Mouse (Mus musculus) stomach, embryonic 15.5 days (tissue): Measurements from ENCODE around the gene Larp1b. TPM values are rescaled to one million over a fixed set of nuclear protein-coding genes. Genes with fewer than 3 reads are reported as not detected.

ENCODE experiments used
- ATAC-seq: fragments of 200-750 bp; cut with Nextera tagmentation; 2 replicates; pipeline ENCODE4 v1.8.0; 2017; ENCODE audit warnings: low read depth, moderate number of reproducible peaks, moderate TSS enrichment; ENCODE audit not compliant: insufficient read depth, low FRiP score
- H3K27ac ChIP-seq: fragments of 300-500 bp; sonication (generic); 2 replicates; pipeline ENCODE4 v1.5.1; 2015; ENCODE audit warnings: mild to moderate bottlenecking, inconsistent platforms
- H3K27me3 ChIP-seq: fragments of 300-500 bp; sonication (generic); replicated peaks from 2 replicates; pipeline ENCODE4 v1.6.1; 2015; ENCODE audit warnings: inconsistent platforms
- H3K36me3 ChIP-seq: fragments of 300-500 bp; sonication (generic); 2 replicates; pipeline ENCODE4 v1.6.1; 2015; ENCODE audit warnings: inconsistent platforms
- H3K4me1 ChIP-seq: fragments of 300-500 bp; sonication (generic); 2 replicates; pipeline ENCODE4 v1.6.1; 2015; ENCODE audit warnings: inconsistent platforms
- H3K4me2 ChIP-seq: fragments of 300-500 bp; sonication (generic); 2 replicates; pipeline ENCODE4 v1.6.1; 2015; ENCODE audit warnings: mild to moderate bottlenecking, inconsistent platforms
- H3K4me3 ChIP-seq: fragments of 300-500 bp; sonication (generic); replicated peaks from 2 replicates; pipeline ENCODE4 v1.5.1; 2015; ENCODE audit warnings: inconsistent platforms
- H3K9ac ChIP-seq: fragments of 300-500 bp; sonication (generic); 2 replicates; pipeline ENCODE4 v1.6.1; 2015; ENCODE audit warnings: inconsistent platforms
- H3K9me3 ChIP-seq: fragments of 300-500 bp; sonication (generic); 2 replicates; pipeline ENCODE4 v1.6.1; 2016; ENCODE audit warnings: inconsistent platforms
- WGBS: fragments of 180-500 bp; shearing (Covaris S2); methylation state at CpG from one replicate; pipeline ENCODE4 v1.1.7; 2015; 5-methylcytosine and 5-hydroxymethylcytosine counted together
- polyA plus RNA-seq: library from polyadenylated mRNA; unstranded; fragments of >200 nt; fragmentation: Nextera tagmentation; extraction: Ambion mirVana; gene quantifications from 2 replicates; pipeline ENCODE4 v1.2.1, GENCODE M21; 2015

Larp1b gene
- polyA plus RNA-seq, 1 experiment from 2014 or later: 10.1 TPM

DNA sequence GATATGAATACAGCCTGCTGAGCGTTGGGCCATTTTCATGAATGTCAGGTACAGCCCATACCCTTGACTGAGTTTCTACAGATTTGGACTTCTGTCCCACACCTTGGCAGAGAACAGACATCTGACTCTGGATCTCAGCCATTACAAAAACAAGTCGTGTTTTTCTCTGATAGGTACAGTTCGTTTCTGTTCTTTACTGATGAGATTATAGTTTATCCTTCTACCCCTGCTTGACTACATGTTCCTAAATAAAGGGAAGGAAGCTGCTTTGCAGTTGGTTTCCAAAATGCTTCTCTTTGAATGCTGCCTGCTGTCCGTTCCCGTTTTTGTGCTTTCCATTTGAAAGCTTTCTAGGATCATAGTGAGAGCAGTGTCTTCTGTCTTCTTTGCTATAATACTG is 37.9 kb downstream of the Larp1b start:
- H3K4me2 ChIP-seq: no peak overlapping the region
- no peaks in the 10 kb centered on the region for H3K9me3 ChIP-seq
- no peak overlapping the region for H3K27ac ChIP-seq
- no peaks in the 10 kb centered on the region for H3K4me1 ChIP-seq
- no peak overlapping the region for H3K9ac ChIP-seq
- ATAC-seq: no peak
- 80% methylated on average over 5 of the region's 5 CpGs for WGBS
- no peaks in the 10 kb centered on the region for H3K27me3 ChIP-seq
- H3K36me3 ChIP-seq: no peaks in the 10 kb centered on the region
- no peak overlapping the region for H3K4me3 ChIP-seq

DNA sequence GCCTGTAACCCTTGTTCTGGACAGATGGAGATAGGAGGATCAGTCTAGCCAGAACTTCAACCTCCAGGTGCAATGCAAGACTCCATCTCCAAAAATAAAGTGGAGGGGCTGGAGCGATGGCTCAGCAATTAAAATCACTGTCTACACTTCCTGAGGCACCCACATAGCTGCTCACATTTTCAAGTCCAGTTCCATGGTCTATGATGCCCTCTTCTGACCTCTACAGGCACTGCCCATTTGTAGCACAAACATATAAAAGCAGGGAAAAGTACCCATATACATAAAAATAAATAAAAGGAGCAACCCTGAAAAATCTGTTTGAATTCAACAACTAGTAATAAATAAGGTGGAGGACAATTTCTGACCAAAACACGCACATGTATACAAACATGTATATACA is 39.1 kb downstream of the Larp1b start:
- Histone ChIP-seq H3K4me1 (no peaks in the 10 kb centered on the region), H3K36me3 (no peaks in the 10 kb centered on the region), H3K4me3 (no peak overlapping the region), H3K9me3 (no peaks in the 10 kb centered on the region), H3K27me3 (no peaks in the 10 kb centered on the region), H3K4me2 (no peak overlapping the region), H3K9ac (no peak overlapping the region), H3K27ac (no peak overlapping the region)
- WGBS: 60% methylated on average over 2 of the region's 2 CpGs
- no peak for ATAC-seq

DNA sequence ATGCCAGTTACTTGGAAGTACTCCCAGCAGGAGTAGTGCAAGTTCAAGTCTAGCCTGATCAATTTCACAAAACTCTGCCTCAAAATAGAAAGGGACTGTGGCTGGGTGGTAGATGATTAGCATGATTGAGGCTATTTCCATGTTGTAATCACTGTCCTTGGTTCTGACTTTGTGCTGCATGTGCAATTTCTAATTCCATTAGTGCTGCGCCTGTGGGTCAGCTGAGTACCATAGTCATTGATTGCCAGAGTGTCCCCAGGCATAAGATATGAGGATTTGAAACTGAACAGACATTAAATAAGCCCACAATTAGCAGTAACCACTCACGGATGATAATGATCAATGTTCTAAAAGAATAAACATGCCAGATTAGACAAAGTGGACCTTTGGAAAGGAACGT is 41.9 kb downstream of the Larp1b start:
- Histone ChIP-seq H3K27ac (no peak overlapping the region), H3K4me3 (no peak overlapping the region), H3K4me2 (no peak overlapping the region), H3K27me3 (no peaks in the 10 kb centered on the region), H3K4me1 (no peaks in the 10 kb centered on the region), H3K9me3 (no peaks in the 10 kb centered on the region), H3K9ac (no peak overlapping the region), H3K36me3 (no peaks in the 10 kb centered on the region)
- ATAC-seq: no peak
- WGBS: 34% methylated on average over 3 of the region's 3 CpGs

DNA sequence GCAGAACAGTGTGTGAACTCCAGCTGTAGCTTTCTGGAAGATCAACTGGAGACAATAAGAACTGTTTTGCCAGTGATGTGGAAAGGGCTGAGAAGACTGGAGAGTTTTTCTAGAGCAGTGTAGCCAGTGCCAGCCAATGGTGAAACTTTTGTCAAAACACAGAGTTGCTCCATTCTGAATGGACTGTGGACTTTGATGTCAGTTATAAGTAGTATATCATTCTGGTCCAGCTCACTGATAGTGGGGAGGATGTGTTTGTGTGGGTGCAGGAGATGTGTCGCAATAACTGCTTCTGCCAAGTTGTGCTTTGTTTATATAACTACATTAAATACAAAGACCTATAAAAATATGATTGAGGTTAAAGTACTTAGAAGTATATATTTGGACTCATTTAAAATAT is 45.5 kb downstream of the Larp1b start:
- H3K4me2 ChIP-seq: no peak overlapping the region
- no peaks in the 10 kb centered on the region for H3K4me1 ChIP-seq
- H3K9me3 ChIP-seq: no peaks in the 10 kb centered on the region
- H3K4me3 ChIP-seq: no peak overlapping the region
- no peak overlapping the region for H3K27ac ChIP-seq
- H3K27me3 ChIP-seq: no peaks in the 10 kb centered on the region
- no peak for ATAC-seq
- H3K36me3 ChIP-seq: no peaks in the 10 kb centered on the region
- H3K9ac ChIP-seq: no peak overlapping the region
- 54% methylated on average over 1 of the region's 1 CpGs for WGBS

DNA sequence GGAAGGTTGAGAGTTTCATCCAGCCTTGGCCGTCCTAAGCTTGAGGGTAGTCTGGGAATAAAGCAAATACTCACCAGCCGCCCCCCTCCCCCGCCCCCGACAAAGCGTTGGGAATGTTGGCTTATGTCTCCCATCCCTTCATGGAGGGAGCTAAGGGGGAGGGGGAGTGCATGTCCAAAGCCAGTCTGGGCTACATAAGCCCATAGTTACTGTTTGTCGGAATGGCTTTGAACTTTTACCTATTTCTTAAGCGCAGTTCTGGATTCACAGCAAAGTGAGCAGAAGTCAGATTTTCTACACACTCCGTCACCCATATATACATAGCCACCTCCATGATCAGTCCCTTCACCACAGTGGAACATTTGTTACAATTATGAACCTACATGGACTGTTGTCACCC is 59.7 kb downstream of the Larp1b start:
- Histone ChIP-seq H3K4me2 (no peak overlapping the region), H3K4me1 (no peaks in the 10 kb centered on the region), H3K36me3 (no peaks in the 10 kb centered on the region), H3K9me3 (no peaks in the 10 kb centered on the region), H3K4me3 (no peak overlapping the region), H3K27ac (no peak overlapping the region), H3K27me3 (no peaks in the 10 kb centered on the region), H3K9ac (no peak overlapping the region)
- WGBS: 77% methylated on average over 8 of the region's 8 CpGs
- no peak for ATAC-seq

DNA sequence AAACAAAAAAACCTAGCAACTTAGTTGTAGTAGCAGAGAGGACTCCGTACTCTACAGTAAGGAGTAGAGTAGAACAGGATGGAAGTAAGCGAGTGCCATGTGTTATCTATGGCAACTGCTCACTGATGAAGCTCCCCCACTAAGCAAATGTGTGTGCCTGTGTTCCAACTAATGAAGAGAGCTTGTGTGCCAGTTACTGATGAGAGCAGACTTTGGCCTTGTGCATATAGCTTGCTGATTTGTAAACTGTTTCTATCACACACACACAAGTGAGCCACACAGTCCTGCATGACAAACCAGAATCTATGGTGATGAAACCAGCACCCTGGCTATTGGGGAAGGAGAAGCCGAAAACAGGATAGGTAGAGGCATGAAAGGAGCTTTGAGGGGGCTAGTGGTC is 60.4 kb downstream of the Larp1b start:
- Histone ChIP-seq H3K9ac (no peak overlapping the region), H3K4me3 (no peak overlapping the region), H3K4me1 (no peaks in the 10 kb centered on the region), H3K4me2 (no peak overlapping the region), H3K27me3 (no peaks in the 10 kb centered on the region), H3K27ac (no peak overlapping the region), H3K36me3 (no peaks in the 10 kb centered on the region), H3K9me3 (no peaks in the 10 kb centered on the region)
- WGBS: 89% methylated on average over 3 of the region's 3 CpGs
- ATAC-seq: no peak

DNA sequence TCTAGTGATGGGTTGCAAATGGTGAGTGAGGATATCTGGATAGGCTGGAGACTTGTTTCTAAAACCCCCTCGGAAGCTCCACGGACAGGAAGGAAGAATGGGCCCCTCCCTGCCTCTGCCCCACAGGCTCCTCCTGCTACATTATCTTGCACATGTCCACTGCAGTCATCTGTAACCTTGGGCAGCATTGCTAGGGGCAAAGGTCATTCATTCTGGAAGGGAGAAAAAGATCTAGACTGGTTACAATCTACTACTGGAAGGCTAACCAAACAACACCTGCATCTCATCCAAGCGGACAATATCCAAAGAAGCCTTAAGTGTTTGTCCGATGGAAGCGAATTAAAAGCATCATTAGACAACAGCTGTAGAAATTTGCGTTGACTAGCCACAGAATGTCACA is 61.1 kb downstream of the Larp1b start:
- WGBS: 70% methylated on average over 6 of the region's 6 CpGs
- Histone ChIP-seq H3K9me3 (no peaks in the 10 kb centered on the region), H3K4me1 (no peaks in the 10 kb centered on the region), H3K27ac (no peak overlapping the region), H3K9ac (no peak overlapping the region), H3K36me3 (no peaks in the 10 kb centered on the region), H3K27me3 (no peaks in the 10 kb centered on the region), H3K4me2 (no peak overlapping the region), H3K4me3 (no peak overlapping the region)
- no peak for ATAC-seq

DNA sequence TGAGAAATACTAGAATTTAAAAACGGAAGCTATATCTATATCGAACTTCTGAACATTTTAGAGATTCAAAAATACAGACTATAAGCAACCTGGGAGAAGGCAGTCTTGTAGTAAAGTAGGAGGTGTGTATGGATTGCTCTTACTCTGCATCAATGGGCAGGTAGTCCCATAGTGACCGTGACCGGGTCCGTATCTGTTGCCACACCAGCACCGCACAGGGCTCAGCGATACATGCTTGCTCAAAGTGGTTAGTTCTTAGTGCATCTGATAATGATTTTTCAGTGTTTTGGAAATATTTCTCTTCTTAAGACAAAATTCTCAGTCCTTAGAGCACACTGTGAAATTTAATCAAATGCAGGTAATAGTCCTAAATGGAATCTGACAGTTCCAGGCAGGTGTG is 62.8 kb downstream of the Larp1b start:
- H3K27me3 ChIP-seq: no peaks in the 10 kb centered on the region
- no peak overlapping the region for H3K4me3 ChIP-seq
- H3K4me1 ChIP-seq: no peaks in the 10 kb centered on the region
- H3K27ac ChIP-seq: no peak overlapping the region
- 94% methylated on average over 7 of the region's 7 CpGs for WGBS
- no peaks in the 10 kb centered on the region for H3K9me3 ChIP-seq
- H3K9ac ChIP-seq: no peak overlapping the region
- no peak for ATAC-seq
- no peaks in the 10 kb centered on the region for H3K36me3 ChIP-seq
- no peak overlapping the region for H3K4me2 ChIP-seq

DNA sequence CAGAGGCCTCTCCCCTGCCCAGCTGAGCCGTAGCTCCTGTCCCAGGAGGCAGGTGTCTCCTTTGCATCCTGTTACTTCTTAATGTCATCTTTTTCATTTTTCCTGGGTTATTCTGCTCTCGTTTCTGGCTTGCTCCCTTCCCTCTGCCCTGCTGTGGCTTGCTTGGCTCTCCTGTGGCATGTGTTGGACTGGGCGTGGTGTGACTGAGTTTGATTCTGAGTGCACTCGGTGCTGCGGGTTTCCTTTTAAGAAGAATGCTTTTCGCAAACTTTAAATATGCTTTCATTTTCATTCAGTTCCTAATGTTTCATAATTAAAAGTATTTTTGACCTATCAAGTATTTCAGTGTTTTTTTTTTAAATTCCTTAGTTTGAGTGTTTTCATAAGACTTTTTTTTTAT is 65.3 kb downstream of the Larp1b start:
- WGBS: 68% methylated on average over 6 of the region's 6 CpGs
- H3K9ac ChIP-seq: no peak overlapping the region
- no peak overlapping the region for H3K4me2 ChIP-seq
- no peak overlapping the region for H3K4me3 ChIP-seq
- no peaks in the 10 kb centered on the region for H3K27me3 ChIP-seq
- H3K36me3 ChIP-seq: no peaks in the 10 kb centered on the region
- H3K27ac ChIP-seq: no peak overlapping the region
- no peaks in the 10 kb centered on the region for H3K4me1 ChIP-seq
- no peak for ATAC-seq
- H3K9me3 ChIP-seq: no peaks in the 10 kb centered on the region

DNA sequence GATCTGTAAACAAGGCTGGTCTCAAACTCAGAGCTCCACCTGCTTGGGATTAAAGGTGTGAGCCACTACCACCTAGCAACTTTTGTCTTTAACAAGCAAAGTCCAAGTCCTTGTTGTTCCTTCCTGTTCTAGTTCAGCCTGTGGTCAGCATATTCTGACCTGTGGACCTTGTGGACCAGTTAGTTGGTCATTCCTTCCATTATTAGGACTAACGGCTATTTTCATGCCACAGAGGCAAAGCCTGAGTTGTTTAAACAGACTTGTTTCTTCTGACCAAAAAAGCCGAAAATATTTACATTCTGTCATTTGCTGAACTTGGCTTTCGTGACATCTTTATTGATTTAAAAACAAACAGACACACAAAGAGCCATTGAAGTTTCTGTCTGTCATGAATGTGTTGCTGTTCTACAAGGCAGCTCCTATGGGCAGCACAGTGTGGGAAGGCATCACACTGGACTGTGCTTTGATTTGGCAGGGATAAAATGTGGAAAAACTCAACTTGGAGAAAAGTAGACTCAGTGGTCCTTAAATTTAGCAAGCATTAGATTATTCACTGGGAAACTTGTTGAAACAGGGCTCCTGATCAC is 68.5 kb downstream of the Larp1b start:
- H3K27me3 ChIP-seq: no peaks in the 10 kb centered on the region
- H3K4me3 ChIP-seq: no peak overlapping the region
- H3K4me1 ChIP-seq: no peaks in the 10 kb centered on the region
- H3K27ac ChIP-seq: no peak overlapping the region
- H3K36me3 ChIP-seq: no peaks in the 10 kb centered on the region
- no peak overlapping the region for H3K9ac ChIP-seq
- no peaks in the 10 kb centered on the region for H3K9me3 ChIP-seq
- WGBS: 44% methylated on average over 3 of the region's 3 CpGs
- no peak overlapping the region for H3K4me2 ChIP-seq
- ATAC-seq: no peak

DNA sequence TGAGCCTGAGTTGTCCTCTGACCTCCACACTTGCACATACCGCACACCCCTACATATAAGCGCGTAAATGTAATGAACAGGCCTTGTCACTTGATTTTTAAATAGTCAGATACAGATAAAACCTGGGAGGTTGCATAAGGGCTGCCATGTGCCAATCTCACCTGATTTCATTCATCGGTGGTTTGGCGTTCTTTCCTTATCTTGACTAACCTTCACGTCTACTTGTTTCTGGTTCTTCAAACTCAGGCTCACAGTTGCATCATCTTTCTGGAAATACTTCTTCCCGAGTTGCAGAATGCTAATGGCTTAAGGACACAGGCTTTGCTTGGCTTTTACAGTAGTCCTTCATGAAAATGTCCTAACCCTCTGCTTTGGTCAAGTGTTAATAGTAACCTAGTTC is 71.1 kb downstream of the Larp1b start:
- no peaks in the 10 kb centered on the region for H3K9me3 ChIP-seq
- no peak for ATAC-seq
- H3K4me1 ChIP-seq: no peaks in the 10 kb centered on the region
- H3K4me2 ChIP-seq: no peak overlapping the region
- 86% methylated on average over 7 of the region's 7 CpGs for WGBS
- no peaks in the 10 kb centered on the region for H3K27me3 ChIP-seq
- H3K36me3 ChIP-seq: no peaks in the 10 kb centered on the region
- H3K9ac ChIP-seq: no peak overlapping the region
- H3K4me3 ChIP-seq: no peak overlapping the region
- H3K27ac ChIP-seq: no peak overlapping the region

DNA sequence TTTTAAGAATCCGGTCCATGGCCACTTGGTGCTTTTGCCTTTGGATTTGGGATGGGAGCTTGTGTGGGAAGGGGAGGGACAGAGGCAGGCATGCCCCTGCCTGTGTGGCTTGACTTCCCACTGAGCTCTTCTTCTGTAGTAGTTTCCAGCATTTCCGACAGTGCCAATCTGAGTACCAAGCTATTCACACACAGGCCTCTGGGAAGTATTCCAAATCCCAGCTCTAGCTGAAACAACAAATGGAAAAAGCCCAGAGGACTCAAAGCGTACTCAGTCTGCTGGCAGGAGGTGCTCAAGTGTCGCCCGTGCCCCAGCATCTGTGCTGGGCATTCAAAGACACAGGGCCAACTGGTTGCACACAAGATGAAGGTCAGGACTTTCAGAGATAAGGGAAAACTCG is 72.4 kb downstream of the Larp1b start:
- no peaks in the 10 kb centered on the region for H3K36me3 ChIP-seq
- H3K27ac ChIP-seq: no peak overlapping the region
- H3K9ac ChIP-seq: no peak overlapping the region
- no peaks in the 10 kb centered on the region for H3K9me3 ChIP-seq
- H3K27me3 ChIP-seq: no peaks in the 10 kb centered on the region
- no peak overlapping the region for H3K4me3 ChIP-seq
- H3K4me1 ChIP-seq: no peaks in the 10 kb centered on the region
- no peak overlapping the region for H3K4me2 ChIP-seq
- 68% methylated on average over 6 of the region's 6 CpGs for WGBS
- no peak for ATAC-seq

DNA sequence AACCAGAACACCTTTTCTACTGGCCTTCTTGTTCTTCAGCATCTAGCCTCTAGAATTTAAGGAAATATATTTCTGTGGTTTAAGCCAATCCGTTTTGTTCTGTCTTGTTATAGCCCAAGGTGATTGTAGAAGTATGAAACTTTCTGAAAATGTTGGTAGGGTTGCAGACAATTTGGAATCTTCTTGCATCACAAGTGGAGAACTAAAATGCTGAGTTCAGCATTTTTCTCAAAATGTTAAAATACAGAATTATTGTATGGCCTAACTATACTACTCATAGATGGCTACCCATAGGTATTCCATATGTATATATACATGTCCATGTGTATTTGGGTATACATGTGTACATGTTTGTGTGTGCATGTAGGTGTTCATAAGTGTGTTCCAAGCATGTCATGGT is 81.1 kb downstream of the Larp1b start:
- Histone ChIP-seq H3K4me2 (no peak overlapping the region), H3K36me3 (no peaks in the 10 kb centered on the region), H3K27me3 (no peaks in the 10 kb centered on the region), H3K27ac (no peak overlapping the region), H3K9ac (no peak overlapping the region), H3K4me1 (no peaks in the 10 kb centered on the region), H3K9me3 (no peaks in the 10 kb centered on the region), H3K4me3 (no peak overlapping the region)
- 81% methylated on average over 1 of the region's 1 CpGs for WGBS
- no peak for ATAC-seq
